Mouse (Mus musculus) liver, adult 2 months (tissue): ENCODE data around the gene Kcnj11.

Experiments used
- CTCF ChIP-seq: fragments of 200-500 bp; IDR thresholded peaks from 2 replicates; pipeline ENCODE4 v1.5.1; 2011; ENCODE audit warnings: low read depth, low read length, control low read depth
- POLR2A ChIP-seq: fragments of 200-500 bp; IDR thresholded peaks from 2 replicates; pipeline ENCODE4 v1.6.1; 2011; ENCODE audit warnings: low read length, control low read depth; ENCODE audit not compliant: insufficient read depth; ENCODE audit errors: extremely low read depth

DNA sequence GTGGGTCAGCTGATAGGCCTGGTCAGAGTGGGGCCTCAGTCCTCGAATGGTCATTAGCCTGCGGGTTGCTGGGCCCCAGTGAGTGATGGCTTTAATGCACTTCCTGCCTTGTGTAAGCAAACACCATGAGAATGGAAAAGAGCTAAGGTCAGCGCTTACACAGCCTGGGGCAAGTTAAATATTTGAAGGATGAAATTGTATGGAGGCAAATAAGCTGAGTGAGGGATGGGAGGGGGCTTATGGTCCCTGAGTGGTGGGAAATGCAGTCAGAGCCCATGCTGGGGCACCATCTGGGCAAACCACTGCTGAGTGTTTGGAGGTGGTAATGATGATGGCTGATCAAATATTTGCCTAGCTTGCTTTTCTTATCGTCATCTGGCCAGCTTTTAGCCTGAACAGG, 22.4 kb upstream of the Kcnj11 start:
- no peak for TF ChIP-seq CTCF
- no peak for TF ChIP-seq POLR2A
